Mouse (Mus musculus): ENCODE results near the gene A030005K14Rik. TPM values are rescaled to one million over a fixed set of nuclear protein-coding genes. Genes with fewer than 3 reads are reported as not detected.
A peak's percentile ranks its signal among the peaks of the same experiment; 100 is the strongest.

The A030005K14Rik gene
- polyA plus RNA-seq, 1 experiment from 2014 or later: not detected

- Histone ChIP-seq H3K9ac (ENCODE audit: low read depth, low read length) (no peak overlapping the region), H3K36me3 (ENCODE audit: control insufficient read depth, insufficient read depth, low read length) (no peaks in the 10 kb centered on the region), H3K9me3 (ENCODE audit: control insufficient read depth, low read length) (no peaks in the 10 kb centered on the region), H3K27me3 (replicated peaks; ENCODE audit: control insufficient read depth, insufficient read depth, low read length) (no peaks in the 10 kb centered on the region), H3K4me1 (ENCODE audit: control insufficient read depth, insufficient read depth, low read length) (no peaks in the 10 kb centered on the region), H3K4me3 (ENCODE audit: low read length) (no peak overlapping the region), H3K27ac (ENCODE audit: low read length) (no peak overlapping the region), H3K4me2 (ENCODE audit: low read depth, low read length) (no peak overlapping the region)
- 77% methylated on average over 6 of the region's 6 CpGs for WGBS
- no peak for ATAC-seq
These were observed 17.8 kb upstream of the A030005K14Rik start for GRCm38 (mm10) chr1:83077016-83077415.

DNA sequence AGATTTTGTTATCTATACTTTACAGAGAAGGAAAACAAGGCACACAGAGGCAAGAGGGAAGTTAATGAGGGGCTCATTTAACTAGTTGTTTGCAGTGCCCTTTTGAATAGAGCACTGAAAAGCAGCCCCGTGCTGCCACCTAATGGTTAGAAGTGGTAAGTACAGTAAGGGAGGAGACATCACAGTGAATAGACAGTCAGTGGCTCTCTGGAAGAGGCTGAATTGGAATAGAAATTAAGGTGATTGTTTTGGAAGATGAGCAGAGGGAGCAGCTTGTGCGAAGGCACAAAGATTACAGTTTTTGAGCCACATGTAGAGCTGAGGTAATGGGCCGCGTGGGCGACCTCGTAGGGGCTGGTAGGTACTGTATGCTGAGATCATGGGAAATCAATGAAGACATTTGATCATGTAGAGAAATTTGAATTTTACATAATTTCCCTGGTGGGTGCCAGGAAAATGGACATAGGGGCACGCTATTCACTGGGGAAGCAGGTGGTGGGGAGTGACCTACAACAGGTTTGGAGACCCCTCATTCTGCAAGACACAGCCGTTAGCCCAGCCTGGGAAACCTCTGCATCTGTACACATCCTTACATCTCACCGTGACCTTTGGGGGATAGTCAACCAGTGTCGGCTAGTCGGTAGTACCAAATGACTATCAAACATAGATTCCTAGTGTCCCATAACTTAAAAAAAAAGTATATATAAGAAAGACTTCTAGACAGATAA is 17.2 kb upstream of the A030005K14Rik start:
- Histone ChIP-seq H3K9ac (ENCODE audit: low read depth, low read length) (no peak overlapping the region), H3K27me3 (replicated peaks; ENCODE audit: control insufficient read depth, insufficient read depth, low read length) (no peaks in the 10 kb centered on the region), H3K9me3 (ENCODE audit: control insufficient read depth, low read length) (no peaks in the 10 kb centered on the region), H3K4me3 (ENCODE audit: low read length) (peak overlapping the region; percentile 16), H3K4me2 (ENCODE audit: low read depth, low read length) (peak overlapping the region; percentile 43), H3K27ac (ENCODE audit: low read length) (no peak overlapping the region), H3K36me3 (ENCODE audit: control insufficient read depth, insufficient read depth, low read length) (no peaks in the 10 kb centered on the region), H3K4me1 (ENCODE audit: control insufficient read depth, insufficient read depth, low read length) (no peaks in the 10 kb centered on the region)
- peak; percentile 68 for ATAC-seq
- 52% methylated on average over 11 of the region's 11 CpGs for WGBS

DNA sequence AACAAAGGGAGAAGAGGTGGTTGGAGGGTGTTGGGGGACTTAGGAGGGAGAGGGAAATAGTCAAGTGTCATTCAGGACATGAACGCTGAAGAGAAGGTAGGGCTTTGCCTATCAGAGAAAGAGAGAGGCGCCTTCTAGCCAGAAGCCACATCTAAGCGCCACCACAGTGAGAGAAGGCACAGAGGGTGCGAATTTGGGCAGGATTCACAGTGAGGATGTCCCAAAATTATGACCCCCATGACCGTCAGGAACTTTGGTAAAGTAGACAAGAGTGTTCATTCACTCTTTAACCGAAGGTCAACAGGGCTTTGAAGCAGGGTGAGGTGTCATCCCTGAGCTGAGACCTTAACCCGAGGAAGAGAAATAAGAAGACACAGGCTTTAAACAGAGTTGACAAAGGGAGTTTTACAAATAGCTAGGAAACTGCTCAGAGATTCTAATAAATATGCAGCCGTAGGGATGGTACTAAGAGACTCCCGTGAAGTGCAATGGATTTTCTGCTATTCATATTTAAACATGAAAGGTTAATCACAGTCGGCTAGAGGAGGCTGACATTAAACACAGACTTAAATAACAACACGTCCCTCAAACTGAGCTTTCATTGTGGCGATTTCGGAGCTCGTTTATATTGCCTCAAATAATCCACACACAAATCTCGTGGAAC is 16.5 kb upstream of the A030005K14Rik start:
- WGBS: 39% methylated on average over 15 of the region's 15 CpGs
- Histone ChIP-seq H3K9ac (ENCODE audit: low read depth, low read length) (no peak overlapping the region), H3K4me3 (ENCODE audit: low read length) (peak overlapping the region; percentile 16), H3K4me2 (ENCODE audit: low read depth, low read length) (peak overlapping the region; percentile 43), H3K4me1 (ENCODE audit: control insufficient read depth, insufficient read depth, low read length) (no peaks in the 10 kb centered on the region), H3K9me3 (ENCODE audit: control insufficient read depth, low read length) (no peaks in the 10 kb centered on the region), H3K27ac (ENCODE audit: low read length) (no peak overlapping the region), H3K27me3 (replicated peaks; ENCODE audit: control insufficient read depth, insufficient read depth, low read length) (no peaks in the 10 kb centered on the region), H3K36me3 (ENCODE audit: control insufficient read depth, insufficient read depth, low read length) (no peaks in the 10 kb centered on the region)
- ATAC-seq: peak; percentile 12; the same call in 1 of the 2 replicates

GRCm38 (mm10) chr1:83067205-83067604 is 8.0 kb upstream of the A030005K14Rik start:
- no peaks in the 10 kb centered on the region for H3K4me1 ChIP-seq (ENCODE audit: control insufficient read depth, insufficient read depth, low read length)
- H3K27me3 ChIP-seq (replicated peaks; ENCODE audit: control insufficient read depth, insufficient read depth, low read length): no peaks in the 10 kb centered on the region
- ATAC-seq: no peak
- no peaks in the 10 kb centered on the region for H3K9me3 ChIP-seq (ENCODE audit: control insufficient read depth, low read length)
- H3K4me2 ChIP-seq (ENCODE audit: low read depth, low read length): no peak overlapping the region
- H3K4me3 ChIP-seq (ENCODE audit: low read length): no peak overlapping the region
- no peak overlapping the region for H3K27ac ChIP-seq (ENCODE audit: low read length)
- H3K36me3 ChIP-seq (ENCODE audit: control insufficient read depth, insufficient read depth, low read length): no peaks in the 10 kb centered on the region
- H3K9ac ChIP-seq (ENCODE audit: low read depth, low read length): no peak overlapping the region
- WGBS: 89% methylated on average over 10 of the region's 10 CpGs

GRCm38 (mm10) chr1:83066577-83066976 is 7.4 kb upstream of the A030005K14Rik start:
- no peaks in the 10 kb centered on the region for H3K9me3 ChIP-seq (ENCODE audit: control insufficient read depth, low read length)
- H3K27me3 ChIP-seq (replicated peaks; ENCODE audit: control insufficient read depth, insufficient read depth, low read length): no peaks in the 10 kb centered on the region
- no peaks in the 10 kb centered on the region for H3K4me1 ChIP-seq (ENCODE audit: control insufficient read depth, insufficient read depth, low read length)
- ATAC-seq: no peak
- no peak overlapping the region for H3K4me3 ChIP-seq (ENCODE audit: low read length)
- no peaks in the 10 kb centered on the region for H3K36me3 ChIP-seq (ENCODE audit: control insufficient read depth, insufficient read depth, low read length)
- H3K9ac ChIP-seq (ENCODE audit: low read depth, low read length): no peak overlapping the region
- H3K4me2 ChIP-seq (ENCODE audit: low read depth, low read length): no peak overlapping the region
- no peak overlapping the region for H3K27ac ChIP-seq (ENCODE audit: low read length)
- 93% methylated on average over 4 of the region's 4 CpGs for WGBS

DNA sequence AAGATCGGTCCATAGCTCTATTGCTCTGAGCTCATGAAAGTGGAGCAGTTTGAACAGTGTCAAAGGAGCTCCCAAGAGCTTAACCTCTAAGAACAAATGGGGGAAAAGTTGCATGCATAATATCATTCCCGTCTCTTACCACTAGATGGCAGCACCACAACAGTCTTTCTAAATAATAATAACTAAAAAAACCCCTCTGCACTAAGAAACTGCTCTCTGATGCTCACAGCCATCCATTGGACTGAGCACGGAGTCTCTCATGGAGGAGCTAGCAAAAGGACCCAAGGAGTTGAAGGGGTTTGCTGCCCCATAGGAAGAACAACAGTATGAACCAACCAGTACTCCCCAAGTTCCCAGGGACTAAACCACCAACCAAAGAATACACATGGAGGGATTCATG is 5.7 kb upstream of the A030005K14Rik start:
- H3K27ac ChIP-seq (ENCODE audit: low read length): no peak overlapping the region
- H3K9me3 ChIP-seq (ENCODE audit: control insufficient read depth, low read length): no peaks in the 10 kb centered on the region
- no peaks in the 10 kb centered on the region for H3K27me3 ChIP-seq (replicated peaks; ENCODE audit: control insufficient read depth, insufficient read depth, low read length)
- H3K4me1 ChIP-seq (ENCODE audit: control insufficient read depth, insufficient read depth, low read length): no peaks in the 10 kb centered on the region; the same call in 1 of the 2 replicates
- 24% methylated on average over 3 of the region's 3 CpGs for WGBS
- H3K36me3 ChIP-seq (ENCODE audit: control insufficient read depth, insufficient read depth, low read length): no peaks in the 10 kb centered on the region
- ATAC-seq: 0 out of 2 replicates have a peak, but pooled peaks have one; percentile 26
- H3K4me3 ChIP-seq (ENCODE audit: low read length): no peak overlapping the region
- H3K4me2 ChIP-seq (ENCODE audit: low read depth, low read length): no peak overlapping the region
- H3K9ac ChIP-seq (ENCODE audit: low read depth, low read length): no peak overlapping the region

DNA sequence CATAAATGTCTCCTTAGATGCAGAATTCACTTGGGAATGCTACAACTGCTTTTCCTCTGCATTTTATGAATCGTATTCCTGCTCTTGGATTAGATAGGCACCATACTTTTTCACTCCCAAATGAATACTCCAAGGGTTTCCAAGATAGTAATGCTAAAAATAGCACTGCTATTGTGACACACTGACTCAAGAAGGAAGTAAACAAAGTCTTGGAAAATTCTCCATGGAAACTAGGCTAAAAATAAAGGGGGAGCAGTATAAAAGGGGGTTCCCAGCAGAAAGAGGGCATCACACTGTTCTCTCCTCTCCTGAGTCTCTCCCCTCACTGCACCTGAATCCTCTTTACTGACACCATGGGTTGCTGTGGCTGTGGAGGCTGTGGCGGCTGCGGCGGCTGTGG is 1.5 kb upstream of the A030005K14Rik start, which contains the start of gene Krtap28-13:
Gene Krtap28-13 (plus strand): TSS at position 288 of the 400 bp plus-strand sequence.
- H3K36me3 ChIP-seq (ENCODE audit: control insufficient read depth, insufficient read depth, low read length): no peaks in the 10 kb centered on the region
- no peak within 1 kb of the TSS for H3K4me3 ChIP-seq (ENCODE audit: low read length)
- no peaks in the 10 kb centered on the region; the same call in 1 of the 2 replicates for H3K4me1 ChIP-seq (ENCODE audit: control insufficient read depth, insufficient read depth, low read length)
- no peaks in the 10 kb centered on the region for H3K27me3 ChIP-seq (replicated peaks; ENCODE audit: control insufficient read depth, insufficient read depth, low read length)
- ATAC-seq: no peak
- no peaks in the 10 kb centered on the region for H3K9me3 ChIP-seq (ENCODE audit: control insufficient read depth, low read length)
- 83% methylated on average over 4 of the region's 4 CpGs for WGBS
- no peak within 1 kb of the TSS for H3K27ac ChIP-seq (ENCODE audit: low read length)
- no peak within 1 kb of the TSS for H3K9ac ChIP-seq (ENCODE audit: low read depth, low read length)
- H3K4me2 ChIP-seq (ENCODE audit: low read depth, low read length): no peak within 1 kb of the TSS

GRCm38 (mm10) chr1:83058481-83058880 is 697 bp downstream of the A030005K14Rik start:
- no peaks in the 10 kb centered on the region for H3K36me3 ChIP-seq (ENCODE audit: control insufficient read depth, insufficient read depth, low read length)
- no peak overlapping the region for H3K4me2 ChIP-seq (ENCODE audit: low read depth, low read length)
- no peaks in the 10 kb centered on the region for H3K27me3 ChIP-seq (replicated peaks; ENCODE audit: control insufficient read depth, insufficient read depth, low read length)
- H3K27ac ChIP-seq (ENCODE audit: low read length): no peak overlapping the region
- no peaks in the 10 kb centered on the region for H3K9me3 ChIP-seq (ENCODE audit: control insufficient read depth, low read length)
- no peak for ATAC-seq
- no peak overlapping the region for H3K9ac ChIP-seq (ENCODE audit: low read depth, low read length)
- WGBS: 57% methylated on average over 1 of the region's 1 CpGs
- H3K4me1 ChIP-seq (ENCODE audit: control insufficient read depth, insufficient read depth, low read length): no peaks in the 10 kb centered on the region; the same call in 1 of the 2 replicates
- no peak overlapping the region for H3K4me3 ChIP-seq (ENCODE audit: low read length)

GRCm38 (mm10) chr1:83044882-83045427 is 14.2 kb downstream of the A030005K14Rik start, which contains the start of gene Gm47969:
Gene Gm47969, plus strand, starts transcription at chr1:83044932.
- H3K4me3 ChIP-seq (ENCODE audit: low read length): no peak within 1 kb of the TSS
- no peak within 1 kb of the TSS for H3K27ac ChIP-seq (ENCODE audit: low read length)
- WGBS: 75% methylated on average over 5 of the region's 5 CpGs
- no peak within 1 kb of the TSS for H3K9ac ChIP-seq (ENCODE audit: low read depth, low read length)
- no peak for ATAC-seq
- no peaks in the 10 kb centered on the region for H3K27me3 ChIP-seq (replicated peaks; ENCODE audit: control insufficient read depth, insufficient read depth, low read length)
- no peaks in the 10 kb centered on the region for H3K4me1 ChIP-seq (ENCODE audit: control insufficient read depth, insufficient read depth, low read length)
- H3K4me2 ChIP-seq (ENCODE audit: low read depth, low read length): no peak within 1 kb of the TSS
- H3K36me3 ChIP-seq (ENCODE audit: control insufficient read depth, insufficient read depth, low read length): no peaks in the 10 kb centered on the region
- no peaks in the 10 kb centered on the region for H3K9me3 ChIP-seq (ENCODE audit: control insufficient read depth, low read length)
